Mouse (Mus musculus) frontal cortex, postnatal 14 days (tissue): ENCODE data around the gene Asns.
"Not testable (repeated sequence)": the region's sequence is repeated elsewhere in the genome, so short reads cannot be mapped to it uniquely, and the experiment has no call there.

Source experiments
- DNase-seq, 2 experiments: peaks; one replicate each; pipeline ENCODE4 v3.0.0; 2022; ENCODE audit warnings: low spot score in 2 of 2

The Asns gene

DNA sequence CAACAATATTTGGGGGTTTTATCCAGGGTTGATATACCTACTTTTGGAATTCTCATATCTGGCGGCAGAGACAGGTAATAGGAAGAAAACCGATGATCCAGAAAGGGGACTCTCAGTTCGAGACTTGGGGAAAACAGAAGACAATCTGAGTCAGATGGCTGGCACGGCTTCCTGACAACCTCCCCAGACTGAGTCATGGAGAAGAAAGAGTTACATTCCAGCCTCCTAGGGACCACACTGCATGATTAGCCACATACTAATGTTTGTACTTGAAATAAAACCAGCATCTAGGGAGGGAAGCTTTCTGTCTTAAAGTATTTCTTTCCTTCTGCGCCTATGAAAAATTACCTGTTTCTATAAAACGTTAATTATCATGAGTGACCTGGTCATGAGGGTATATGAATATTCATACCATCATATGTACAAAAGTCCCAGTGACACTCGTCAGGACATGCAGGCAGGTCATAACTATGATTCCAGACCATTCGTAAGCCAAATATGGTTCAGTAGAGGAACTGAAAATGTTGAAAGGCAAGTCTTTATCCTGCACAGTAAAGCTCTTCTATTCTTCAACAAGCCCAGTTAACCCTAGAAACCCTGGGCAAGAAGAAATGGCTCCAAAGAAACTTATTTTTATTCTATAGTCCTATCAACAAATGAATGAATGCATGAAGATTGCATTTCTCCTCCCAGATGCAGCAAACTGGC, 16.7 kb downstream of the Asns start:
- DNase-seq = no peak

DNA sequence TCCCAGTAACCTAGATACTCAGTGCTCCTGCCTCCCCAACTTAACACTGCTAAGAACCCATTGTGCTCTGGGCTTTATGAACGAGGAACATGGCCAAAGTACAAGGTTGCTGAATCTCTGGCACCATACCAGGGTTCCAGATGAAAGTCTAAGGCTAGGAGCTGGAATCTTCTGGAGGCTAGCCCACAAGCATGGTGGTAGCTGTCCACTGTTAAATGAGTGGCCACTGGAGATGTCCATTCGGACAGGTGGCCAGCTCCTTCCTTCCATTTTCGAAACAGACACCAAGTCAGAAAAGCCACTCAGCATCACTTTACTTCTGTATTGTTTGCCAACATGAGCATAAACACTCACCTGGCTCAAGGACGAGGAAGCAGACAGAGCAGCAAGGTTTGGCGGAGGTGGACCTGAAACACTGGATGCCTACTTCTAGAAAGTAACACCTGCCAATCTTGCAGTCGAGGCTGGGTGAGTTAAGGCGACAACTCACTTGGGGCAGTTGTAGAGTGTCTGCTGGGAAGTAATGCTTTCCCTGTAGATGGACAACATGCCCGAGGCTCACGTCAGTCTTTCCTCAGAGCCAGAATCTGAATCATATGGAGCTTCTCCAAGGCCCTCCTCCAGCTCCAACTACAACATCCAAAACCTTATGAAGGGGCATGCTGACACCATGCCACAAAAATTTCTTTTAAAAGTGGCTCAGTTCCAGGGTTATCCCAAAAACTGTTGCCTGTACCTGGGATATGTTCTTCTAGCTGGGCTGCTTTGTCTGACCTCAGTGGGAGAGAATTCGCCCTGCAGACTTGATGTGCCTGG, 20.4 kb downstream of the Asns start:
- no peak for DNase-seq

DNA sequence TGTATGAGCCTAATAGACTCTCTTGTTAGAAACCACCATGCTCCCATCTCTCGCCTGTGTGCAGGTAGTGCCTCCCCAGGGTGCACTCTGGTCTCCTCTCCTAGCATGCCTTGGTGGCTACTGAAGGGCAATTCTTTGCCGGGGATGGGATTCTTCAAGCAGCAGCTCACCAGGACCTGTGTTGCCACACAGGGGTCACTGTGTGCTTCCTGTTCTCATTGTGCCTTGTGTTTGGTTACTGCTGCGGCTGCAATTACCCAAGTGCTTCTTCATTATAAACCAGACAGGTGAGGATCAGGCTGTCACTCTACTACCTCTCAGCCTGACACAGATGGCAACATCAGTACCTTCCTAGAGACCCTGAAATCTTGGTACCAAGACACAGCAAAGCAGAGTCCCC, 21.6 kb downstream of the Asns start:
- DNase-seq = no peak

DNA sequence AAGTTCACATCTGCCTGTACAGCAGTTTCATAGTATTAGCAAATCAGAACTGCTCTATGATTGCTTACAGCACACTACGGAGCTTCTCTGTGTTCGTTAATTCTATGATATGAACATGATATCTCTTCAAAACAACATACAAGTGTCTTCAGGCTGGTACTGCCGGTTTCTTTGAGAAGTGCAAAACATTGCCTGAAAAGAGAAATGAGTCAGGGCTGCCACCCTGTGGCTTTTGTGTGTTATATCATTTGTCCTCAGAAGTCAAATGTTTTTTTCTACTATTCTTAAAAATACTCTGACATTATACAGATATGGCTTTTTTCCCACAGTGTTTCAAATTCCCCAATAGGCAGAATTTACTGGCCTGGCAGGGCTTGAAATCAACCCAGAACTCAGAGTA, 22.5 kb downstream of the Asns start:
- no peak for DNase-seq

DNA sequence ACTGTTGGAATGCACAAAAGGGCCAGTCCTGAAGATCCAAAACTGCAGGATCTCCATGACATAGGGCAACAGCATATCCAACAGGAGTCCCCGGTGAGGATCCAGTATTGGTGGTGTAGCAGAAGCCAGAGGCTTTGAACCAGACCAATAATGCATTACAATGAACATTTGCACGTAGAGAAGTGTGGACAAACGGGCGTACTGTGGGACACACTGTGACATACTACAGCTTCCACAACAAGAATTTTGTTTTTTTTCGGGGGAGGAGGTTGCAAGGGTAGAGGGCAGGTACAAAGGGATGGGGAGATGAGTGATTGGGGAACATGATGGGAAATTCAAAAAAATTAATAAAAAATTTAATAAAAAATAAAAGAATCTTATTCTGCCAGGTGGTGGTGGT, 23.3 kb downstream of the Asns start:
- DNase-seq = no peak

DNA sequence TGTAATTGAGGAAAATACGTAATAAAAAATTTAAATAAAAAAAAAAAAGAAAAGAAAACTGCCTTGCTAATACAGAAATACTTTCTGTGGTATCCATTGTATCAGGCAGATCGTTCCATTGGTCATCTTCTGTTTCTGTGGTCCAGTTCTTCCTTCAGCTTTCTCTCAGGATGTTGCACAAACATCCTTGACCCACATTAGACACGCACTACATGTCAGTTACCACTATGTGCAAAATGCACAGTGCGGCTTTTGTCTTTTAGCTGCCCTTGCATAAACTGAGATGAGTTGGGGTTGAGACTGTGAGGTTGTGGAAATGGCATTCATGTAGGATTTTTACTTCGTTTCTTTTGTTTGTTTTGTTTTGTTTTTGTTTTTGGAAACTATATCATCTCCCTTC, 24.7 kb downstream of the Asns start:
- DNase-seq = no peak

DNA sequence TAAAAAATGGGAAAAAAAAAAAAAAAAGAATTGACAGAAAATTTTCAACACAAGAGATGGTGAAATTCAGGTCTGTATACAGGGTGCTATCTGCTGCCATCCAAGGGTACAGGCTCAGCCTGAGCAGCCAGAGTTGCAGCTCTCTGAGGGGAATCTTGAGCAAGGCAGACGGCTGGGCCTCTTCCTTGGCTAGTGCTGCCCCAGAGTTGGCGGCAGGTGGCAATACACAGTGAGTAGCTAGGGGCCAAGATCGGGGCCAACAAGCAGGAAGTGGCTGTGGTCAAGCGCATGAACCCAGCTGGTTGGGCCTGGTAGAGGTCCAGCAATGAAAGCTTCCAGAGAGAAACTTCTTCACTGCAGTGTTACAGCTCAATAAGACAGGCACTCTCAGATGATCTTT, 27.2 kb downstream of the Asns start:
- not testable (repeated sequence) for DNase-seq

DNA sequence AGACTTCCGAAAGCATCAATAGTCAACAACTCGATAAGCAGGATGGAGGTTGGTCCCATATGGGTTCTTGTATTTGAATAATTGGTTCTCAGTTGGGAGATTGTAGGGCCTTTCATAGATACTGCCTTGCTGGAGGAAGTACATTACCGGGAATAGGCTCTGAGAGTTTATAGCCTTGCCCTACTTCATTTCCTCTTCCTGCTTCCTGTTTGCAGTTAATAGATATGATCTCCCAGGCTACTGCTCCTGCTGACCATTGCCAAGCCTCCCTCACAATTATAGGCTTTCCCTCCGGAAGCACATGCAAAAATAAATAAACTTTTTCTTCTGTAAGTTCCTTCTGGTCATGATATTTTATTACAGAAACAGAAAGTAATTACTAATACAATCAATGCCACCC, 31.6 kb downstream of the Asns start:
- DNase-seq = no peak

DNA sequence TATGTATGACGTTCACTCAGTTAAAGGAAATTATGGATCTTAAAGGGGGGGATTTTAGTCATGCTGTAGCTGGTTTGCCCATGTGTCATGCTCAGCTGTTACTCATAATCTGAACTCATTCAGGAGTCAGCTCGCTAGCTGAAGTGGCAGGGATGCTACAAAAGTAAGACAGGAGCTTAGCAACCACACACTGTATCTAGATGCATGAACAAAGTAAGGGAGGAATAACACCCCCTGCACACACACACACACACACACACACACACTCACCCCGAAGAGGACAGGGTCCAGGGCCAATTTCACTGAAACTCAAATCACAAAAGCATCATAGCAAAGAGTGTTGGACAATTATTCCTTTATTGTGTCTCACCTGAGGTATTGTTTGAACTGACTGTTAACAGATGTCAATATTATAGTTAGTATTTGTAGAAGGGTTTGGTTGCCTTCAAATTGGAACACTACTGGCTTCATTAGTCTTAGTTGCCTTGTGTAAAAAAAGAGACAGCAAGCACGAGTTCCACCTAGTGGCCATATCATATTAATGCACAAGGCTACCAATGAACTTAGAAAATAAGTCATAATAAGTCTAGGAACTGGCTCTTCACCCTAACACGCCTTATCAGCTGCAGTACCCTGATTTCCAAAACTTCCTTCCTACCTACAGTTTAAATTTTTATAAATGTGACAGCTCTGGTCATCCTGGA, 32.5 kb downstream of the Asns start:
- DNase-seq = no peak

DNA sequence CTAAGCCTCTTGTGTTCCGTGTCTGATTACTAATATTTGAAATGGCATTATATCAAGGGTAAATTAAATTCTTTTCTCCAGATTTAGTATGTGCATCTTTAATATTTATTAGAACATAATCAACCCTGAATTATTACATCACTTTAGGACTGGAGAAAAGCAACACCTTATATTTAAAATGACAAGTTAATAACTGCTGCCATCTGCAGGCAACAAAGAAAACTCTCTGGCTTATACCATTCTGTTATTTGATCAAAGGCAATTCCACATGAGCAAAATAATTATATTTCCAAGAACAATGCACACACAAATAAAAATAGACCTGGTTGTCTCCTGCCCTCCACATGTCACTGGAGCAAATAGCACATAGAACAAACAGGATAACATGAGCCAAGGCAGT, 36.5 kb downstream of the Asns start:
- no peak for DNase-seq

DNA sequence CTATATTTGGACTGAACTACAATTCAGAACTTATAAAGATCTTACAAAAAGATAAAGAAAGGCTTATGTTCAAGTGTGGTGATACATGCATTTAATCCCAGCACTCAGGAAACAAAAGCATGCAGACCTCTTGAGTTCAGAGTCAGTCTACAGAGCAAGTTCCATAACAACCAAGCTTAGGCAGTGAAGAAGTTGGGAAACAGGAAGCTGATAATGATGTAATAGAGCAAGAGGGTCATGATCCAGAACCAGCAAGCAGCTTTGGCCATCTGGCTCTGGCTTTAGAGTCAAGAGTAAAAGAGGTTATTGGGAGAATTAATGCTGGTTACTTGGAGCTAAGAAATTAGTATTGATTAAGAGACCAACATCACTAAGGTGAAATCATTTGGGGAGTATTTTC, 44.6 kb downstream of the Asns start:
- no peak for DNase-seq
